Mouse (Mus musculus) urinary bladder, postnatal 14 days (tissue): ENCODE measurements around the gene Ank2.

ENCODE experiments used
- DNase-seq: peaks from one replicate; pipeline ENCODE4 v3.0.0; 2021; ENCODE audit warnings: low spot score

Gene Ank2

DNA sequence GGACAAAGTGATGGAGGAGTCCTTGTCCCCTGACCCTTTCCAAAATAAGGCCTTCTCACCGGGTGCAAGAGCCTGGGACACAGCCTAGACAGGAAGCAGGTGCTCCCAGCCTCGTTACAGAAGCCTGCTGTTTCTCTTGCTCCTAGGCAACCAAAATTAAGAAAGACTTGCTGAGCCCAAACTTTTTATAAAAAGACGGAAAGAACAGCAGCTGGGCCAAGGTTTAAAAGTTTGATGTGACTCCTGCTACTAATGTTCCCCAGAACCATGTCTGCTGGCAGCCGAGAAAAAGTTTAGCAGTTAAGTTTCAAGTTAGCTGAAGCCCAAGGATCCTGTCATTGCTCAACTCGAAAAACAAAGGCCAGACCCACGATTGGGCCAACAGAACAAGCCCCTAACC is 480.0 kb downstream of the Ank2 start:
- no peak for DNase-seq

GRCm38 (mm10) chr3:127017523-127017922 is 481.6 kb downstream of the Ank2 start:
- DNase-seq, result no peak

GRCm38 (mm10) chr3:127015596-127015995 is 483.6 kb downstream of the Ank2 start:
- DNase-seq, result no peak

GRCm38 (mm10) chr3:127015175-127015574 is 484.0 kb downstream of the Ank2 start:
- no peak for DNase-seq

GRCm38 (mm10) chr3:127013976-127014375 is 485.2 kb downstream of the Ank2 start:
- DNase-seq, result no peak

DNA sequence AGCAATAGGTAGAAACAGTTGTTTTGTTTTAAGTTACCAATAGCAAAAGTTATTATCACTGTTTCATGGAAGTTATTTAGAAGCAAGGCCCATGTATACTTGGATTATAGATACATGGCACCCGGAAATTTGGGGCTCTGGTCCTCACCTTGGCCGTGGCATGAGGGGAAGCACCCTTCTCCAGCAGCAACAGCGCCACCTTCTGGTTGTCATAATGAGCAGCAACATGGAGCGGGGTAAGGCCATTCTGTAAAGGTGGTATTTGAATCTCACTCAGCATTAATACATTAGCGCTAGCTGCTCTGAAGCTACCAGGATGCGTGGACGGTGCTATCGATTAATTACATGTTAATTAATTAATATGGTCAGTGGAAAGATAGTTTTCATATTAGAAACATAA is 486.6 kb downstream of the Ank2 start:
- no peak for DNase-seq

DNA sequence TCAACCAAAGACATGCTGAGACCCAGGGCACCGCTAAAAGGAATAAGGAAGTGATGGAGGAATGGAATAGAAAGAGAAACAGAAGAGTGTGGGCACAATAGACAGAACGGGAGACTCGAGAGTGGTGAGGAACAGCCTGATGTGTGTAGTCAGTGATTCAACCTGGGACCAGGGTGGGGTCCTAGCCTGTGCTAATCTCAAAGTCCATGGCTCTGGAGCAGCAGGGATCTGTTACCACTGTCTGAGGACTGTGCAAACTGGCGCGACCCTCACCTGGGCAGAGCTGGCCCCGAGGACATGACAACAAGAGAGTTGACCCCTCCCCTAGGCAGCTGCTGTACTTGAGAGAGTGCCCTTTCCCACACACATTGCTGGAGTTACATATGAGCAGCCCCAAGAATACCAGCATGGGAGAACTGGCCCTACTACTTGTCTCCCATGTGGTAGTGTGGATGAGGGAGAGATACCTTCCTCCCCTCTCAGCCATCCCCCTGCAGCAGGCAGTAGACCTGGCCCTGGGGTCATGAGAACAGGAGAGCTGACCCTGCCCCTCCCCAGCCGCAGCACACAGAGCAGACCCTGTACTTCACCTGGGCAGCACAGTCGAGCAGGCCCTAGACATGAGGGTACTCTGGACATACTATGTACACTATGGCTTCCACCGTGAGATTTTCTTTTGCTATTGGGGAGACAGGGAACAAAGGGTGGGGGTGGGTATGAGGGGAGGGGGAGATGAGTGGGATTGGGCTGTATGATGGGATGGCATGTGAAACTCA is 493.1 kb downstream of the Ank2 start:
- DNase-seq, result no peak

DNA sequence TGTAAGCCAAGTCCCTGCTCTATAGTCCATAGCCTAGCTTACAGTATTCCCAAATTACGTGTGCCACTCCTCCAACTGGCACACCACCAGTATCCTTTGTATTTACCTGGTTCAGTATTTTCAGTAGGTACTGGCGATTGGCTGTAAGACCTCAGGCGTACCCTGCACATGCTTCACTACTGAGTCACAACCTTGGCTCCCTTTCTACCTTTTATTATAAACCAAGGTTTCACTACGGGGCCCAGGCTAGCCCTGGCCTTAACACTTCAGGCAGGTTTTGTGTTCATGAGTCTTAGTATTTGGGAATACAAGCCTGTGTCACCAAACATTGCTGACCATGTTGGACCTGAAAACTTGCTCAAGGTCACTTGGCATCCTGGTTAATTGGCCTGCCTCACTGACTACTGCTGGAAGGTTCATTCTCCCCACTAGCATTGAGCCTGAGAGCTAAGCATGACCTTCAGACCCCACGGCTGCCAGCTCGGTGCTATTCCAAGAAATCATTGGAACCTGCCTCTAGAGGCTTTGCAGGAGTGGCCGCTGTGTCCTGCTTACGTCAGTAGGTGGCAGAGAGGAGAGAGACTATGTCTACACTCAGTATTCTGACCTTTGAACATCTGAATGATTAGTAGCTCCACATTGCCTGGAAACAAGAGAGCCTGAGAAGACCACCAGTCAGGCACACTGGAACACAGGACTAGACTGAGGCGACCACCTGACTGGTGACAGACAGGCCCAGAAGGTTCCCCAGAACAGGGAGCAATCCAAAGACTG is 494.1 kb downstream of the Ank2 start:
- no peak for DNase-seq

DNA sequence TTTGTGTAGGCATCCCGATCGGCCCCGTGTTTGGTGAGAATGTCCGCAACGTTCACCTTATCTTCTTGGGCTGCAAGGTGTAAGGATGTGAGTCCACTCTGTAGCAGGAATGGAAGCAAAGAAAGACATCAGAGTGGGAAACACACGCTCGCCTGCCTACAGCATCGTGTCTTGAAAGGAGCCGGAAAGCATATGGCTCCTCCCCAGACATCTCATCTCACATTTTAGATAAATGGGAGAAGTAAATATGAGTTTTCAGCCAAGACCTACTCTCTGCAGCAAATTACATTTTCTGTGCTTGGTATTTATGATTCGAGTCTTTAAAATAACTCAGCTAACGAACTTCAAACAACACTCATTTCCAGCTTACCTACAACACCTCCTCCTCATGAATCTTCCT is 495.2 kb downstream of the Ank2 start:
- DNase-seq, result no peak

- no peak for DNase-seq
Measured at GRCm38 (mm10) chr3:126998742-126999112, 500.4 kb downstream of the Ank2 start.

- peak; percentile 30 for DNase-seq
Measured at GRCm38 (mm10) chr3:126998008-126998741, 501.0 kb downstream of the Ank2 start.

GRCm38 (mm10) chr3:126997391-126998007 is 501.7 kb downstream of the Ank2 start:
- no peak for DNase-seq

GRCm38 (mm10) chr3:126996721-126997120 is 502.4 kb downstream of the Ank2 start:
- no peak for DNase-seq

DNA sequence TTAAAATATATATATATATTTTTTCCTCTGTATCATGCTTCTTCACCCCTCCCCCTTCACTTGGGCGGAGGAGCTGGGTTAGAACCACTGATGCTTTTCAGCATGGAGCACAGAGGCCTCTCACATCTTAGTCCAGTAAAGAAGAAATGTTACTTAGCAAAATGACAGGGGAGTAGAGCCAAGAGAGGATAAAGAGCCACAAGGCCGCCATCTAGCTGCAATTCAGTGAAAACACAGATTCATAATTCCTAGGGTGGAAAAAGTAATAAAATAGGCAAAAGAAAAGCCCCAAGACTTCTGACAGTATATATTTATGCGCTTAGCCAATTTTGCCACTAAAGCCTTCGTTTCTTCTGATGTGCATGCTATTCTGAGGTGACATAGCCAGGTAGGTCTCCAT is 503.2 kb downstream of the Ank2 start:
- no peak for DNase-seq

GRCm38 (mm10) chr3:126994149-126994548 is 505.0 kb downstream of the Ank2 start:
- DNase-seq, result no peak

GRCm38 (mm10) chr3:126989936-126990335 is 509.2 kb downstream of the Ank2 start:
- DNase-seq, result peak; percentile 27

DNA sequence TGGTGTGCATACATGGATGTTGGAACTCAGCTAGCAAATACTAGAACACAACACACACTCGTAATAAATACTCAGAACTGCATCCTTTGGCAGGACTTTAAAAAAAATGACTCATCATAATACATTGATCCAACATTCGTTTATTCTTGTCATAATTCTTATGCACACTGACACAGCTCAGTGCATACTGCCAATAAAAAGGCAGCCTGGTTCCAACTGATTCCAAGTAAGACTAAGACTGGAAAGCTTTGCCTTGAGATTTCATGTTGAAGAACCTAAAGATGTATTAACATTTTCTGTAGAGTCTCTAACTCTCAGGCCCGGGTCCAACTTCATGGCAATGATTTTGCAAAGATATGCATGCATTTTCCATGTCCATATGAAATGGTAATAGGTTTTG is 512.5 kb downstream of the Ank2 start:
- no peak for DNase-seq

DNA sequence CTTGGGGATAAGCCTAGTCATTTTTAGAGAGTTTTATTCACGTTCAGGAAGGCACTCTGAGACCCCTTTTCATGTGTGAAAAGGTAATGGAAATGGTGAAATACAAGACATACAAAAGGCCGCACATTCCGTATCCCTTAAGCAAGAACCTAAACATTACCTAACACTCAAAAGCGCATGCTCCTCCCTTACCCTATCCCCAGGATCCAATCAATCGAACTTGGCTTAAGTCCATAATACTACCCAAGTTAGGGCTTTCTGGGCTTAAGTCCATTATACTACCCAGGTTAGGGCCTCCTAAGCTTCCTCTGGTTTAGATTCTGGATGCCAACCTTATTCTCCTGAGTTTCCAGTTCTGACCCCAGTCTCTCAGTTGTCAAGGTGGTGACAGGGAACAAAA is 516.3 kb downstream of the Ank2 start:
- no peak for DNase-seq

DNA sequence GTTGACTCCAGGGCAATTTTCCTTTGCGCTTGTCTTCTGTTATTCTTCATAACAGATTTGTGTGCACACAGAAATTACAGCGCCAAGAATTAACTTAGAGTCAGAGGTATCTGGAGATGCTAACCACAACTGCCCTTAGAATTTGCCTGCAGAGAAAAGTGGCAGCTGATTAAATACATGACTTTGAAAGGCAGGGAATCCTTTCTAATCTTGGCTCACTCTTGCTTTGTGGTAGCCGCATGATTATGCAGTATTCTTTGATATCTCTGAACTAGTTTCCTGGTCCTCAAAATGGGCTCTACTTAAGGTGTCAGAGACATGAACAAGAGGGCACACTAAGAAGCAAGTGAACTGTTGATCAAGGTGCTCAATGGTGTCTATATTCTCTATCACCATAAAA is 518.0 kb downstream of the Ank2 start:
- DNase-seq, result no peak

GRCm38 (mm10) chr3:126979635-126980034 is 519.5 kb downstream of the Ank2 start:
- no peak for DNase-seq

DNA sequence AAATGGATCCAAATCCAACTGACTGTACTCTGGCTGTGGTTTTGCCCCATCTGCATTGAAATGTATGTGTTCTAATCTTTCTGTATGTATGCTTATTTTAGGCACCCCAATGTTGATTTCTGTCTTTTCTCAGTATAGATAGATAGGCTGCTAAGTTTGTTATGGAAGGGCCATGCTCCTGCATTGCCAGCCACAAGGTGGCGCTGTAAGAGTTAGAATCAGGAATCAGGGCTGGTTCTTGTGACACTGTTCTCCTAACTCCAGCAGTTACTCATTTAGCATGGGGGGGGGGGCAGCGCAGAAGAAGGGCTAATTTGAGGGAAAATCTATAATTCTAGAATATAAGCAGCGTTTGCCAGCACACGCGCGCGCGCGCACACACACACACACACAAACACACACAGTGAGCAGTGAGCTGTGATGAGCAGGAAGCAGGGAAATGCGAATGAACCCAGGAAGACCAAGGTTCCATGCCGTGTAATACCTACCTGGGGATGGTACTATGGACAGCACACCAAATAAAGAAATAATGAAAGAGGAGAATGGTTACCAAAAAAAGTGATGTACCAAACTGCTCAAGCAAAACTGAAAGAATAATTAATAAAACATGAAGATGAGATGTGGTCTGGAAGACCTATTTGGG is 520.3 kb downstream of the Ank2 start:
- peak; percentile 73 for DNase-seq

- no peak for DNase-seq
Measured at GRCm38 (mm10) chr3:126977399-126977798, 521.8 kb downstream of the Ank2 start.
